Mouse (Mus musculus) cerebellum, adult 2 months (tissue): ENCODE data around the gene Arhgap17.
A peak's percentile ranks its signal among the peaks of the same experiment; 100 is the strongest.

Experiments used
- CTCF ChIP-seq: fragments of 200-500 bp; IDR thresholded peaks from 2 replicates; pipeline ENCODE4 v1.5.1; 2011; ENCODE audit warnings: low read depth, mild to moderate bottlenecking, control low read depth, low read length, moderate library complexity, borderline replicate concordance; ENCODE audit not compliant: insufficient read depth
- POLR2A ChIP-seq: fragments of 200-500 bp; IDR thresholded peaks from 2 replicates; pipeline ENCODE4 v1.6.1; 2011; ENCODE audit warnings: low read length, control low read depth, borderline replicate concordance; ENCODE audit not compliant: insufficient read depth

GRCm38 (mm10) chr7:123369759-123370481 is at the start of gene Arhgap17, which contains the start of gene Lcmt1:
- TF ChIP-seq CTCF (no peak), POLR2A (peak; percentile 69; the same call in 1 of the 2 replicates)
